Comparison of ENCODE assay signal across 18 mouse cellular contexts in genomic region chr17:9741321-9741720, GRCm38 (mm10).
"Had no signal": no experiment of that assay in that cellular context is flagged by ENCODE, and none has a peak within 500 bp of the region (broad histone marks: within the 10 kb centered on the region; RNA-seq: fewer than 3 reads in every experiment).

No protein-coding gene starts in this region.

- H3K36me3 ChIP-seq: midbrain, embryonic 13.5 days; midbrain, embryonic 15.5 days; neural tube, embryonic 13.5 days; neural tube, embryonic 15.5 days had no signal

- H3K4me3 ChIP-seq: megakaryocyte, embryonic 14.5 days; midbrain, embryonic 13.5 days; midbrain, embryonic 15.5 days; neural tube, embryonic 13.5 days; neural tube, embryonic 15.5 days had no signal

- ATAC-seq: midbrain, embryonic 13.5 days; midbrain, embryonic 15.5 days had no signal

- H3K4me2 ChIP-seq: lung, embryonic 14.5 days; midbrain, embryonic 11.5 days; midbrain, embryonic 13.5 days; midbrain, embryonic 15.5 days; neural tube, embryonic 13.5 days; neural tube, embryonic 15.5 days had no signal

- H3K27me3 ChIP-seq: megakaryocyte, embryonic 14.5 days; midbrain, embryonic 13.5 days; midbrain, embryonic 15.5 days; neural tube, embryonic 13.5 days; neural tube, embryonic 15.5 days had no signal

- H3K9ac ChIP-seq: lung, embryonic 14.5 days; midbrain, embryonic 13.5 days; midbrain, embryonic 15.5 days; neural tube, embryonic 13.5 days; neural tube, embryonic 15.5 days had no signal

- H3K9me3 ChIP-seq: midbrain, embryonic 13.5 days; midbrain, embryonic 15.5 days; neural tube, embryonic 13.5 days; neural tube, embryonic 15.5 days had no signal

- H3K27ac ChIP-seq: midbrain, embryonic 13.5 days; midbrain, embryonic 15.5 days; neural tube, embryonic 13.5 days; neural tube, embryonic 15.5 days had no signal

- H3K4me1 ChIP-seq: megakaryocyte, embryonic 14.5 days; midbrain, embryonic 13.5 days; midbrain, embryonic 15.5 days had no signal

- DNase-seq: lung, adult 18-20 months; lung, embryonic 14.5 days; lung, postnatal 10 days; lung, postnatal 4 days; retina, postnatal 1 day; right cerebral cortex, adult 18-20 months; right cerebral cortex, postnatal 25 days; right cerebral cortex, postnatal 4 days; spleen, adult 18-20 months; thymus, adult 2 months; thymus, postnatal 25 days; thymus, postnatal 4 days had no signal
